Mouse (Mus musculus): ENCODE data around the gene Dhdds.
A peak's percentile ranks its signal among the peaks of the same experiment; 100 is the strongest.

The Dhdds gene

DNA sequence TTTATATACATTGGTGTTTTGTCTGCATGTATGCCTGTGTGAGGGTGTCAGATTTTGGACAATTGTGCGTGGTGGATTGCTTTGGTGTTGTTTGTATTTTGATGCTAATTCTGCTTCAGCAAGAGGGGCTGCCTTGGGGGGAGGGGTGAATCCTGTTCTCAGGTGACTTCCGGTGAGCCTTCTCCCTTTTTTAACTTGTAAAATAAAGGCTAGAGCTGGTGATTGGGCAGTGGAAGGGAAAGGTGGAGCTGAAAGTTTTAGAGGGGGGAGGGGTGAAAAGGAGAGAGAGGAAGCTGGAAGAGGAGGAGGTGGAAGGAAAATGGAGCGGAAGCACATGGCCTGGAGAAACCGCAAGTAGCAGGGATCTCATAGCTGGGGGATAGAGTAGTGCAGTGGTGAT lies 44.4 kb downstream of the Dhdds start:
- no peak for DNase-seq (ENCODE audit: low read depth)

DNA sequence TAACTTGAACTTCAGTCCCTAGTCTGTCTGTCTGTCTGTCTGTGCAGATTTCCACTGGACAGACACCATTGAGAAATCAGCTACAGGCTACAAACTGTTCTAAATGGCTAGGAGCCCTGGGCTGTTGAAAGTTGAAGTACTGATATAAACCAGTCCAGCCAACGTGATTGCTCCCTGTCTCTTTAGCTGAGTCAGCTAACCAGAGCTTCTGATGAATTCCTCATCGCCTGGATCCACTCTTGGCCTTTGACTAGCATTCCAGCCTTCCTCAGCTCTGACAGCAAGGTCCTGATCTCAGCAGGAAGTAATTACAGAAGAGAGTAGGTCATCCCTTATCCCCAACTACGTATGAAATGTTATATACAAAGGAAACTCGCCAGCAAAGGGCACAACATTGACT lies 54.0 kb downstream of the Dhdds start:
- no peak for DNase-seq (ENCODE audit: low read depth)

DNA sequence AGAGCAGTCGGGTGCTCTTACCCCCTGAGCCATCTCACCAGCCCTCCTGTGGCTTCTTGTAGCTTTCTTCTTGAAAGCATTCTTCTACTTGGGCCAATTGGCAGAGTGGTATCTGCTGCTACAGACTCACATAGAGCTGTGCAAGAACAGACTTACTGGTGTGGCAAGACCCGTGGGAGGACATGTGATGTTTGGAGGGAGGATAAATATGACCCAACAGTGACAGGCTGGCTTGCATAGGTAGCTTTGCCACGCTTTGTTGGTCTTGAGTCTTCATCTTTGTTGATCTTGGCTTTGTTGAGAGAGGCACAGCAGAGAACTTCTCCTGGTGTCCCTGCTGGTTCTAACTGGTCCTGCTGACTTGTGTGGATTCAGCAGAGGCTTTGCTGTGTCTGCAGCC lies 56.9 kb downstream of the Dhdds start:
- DNase-seq (ENCODE audit: low read depth), result no peak

DNA sequence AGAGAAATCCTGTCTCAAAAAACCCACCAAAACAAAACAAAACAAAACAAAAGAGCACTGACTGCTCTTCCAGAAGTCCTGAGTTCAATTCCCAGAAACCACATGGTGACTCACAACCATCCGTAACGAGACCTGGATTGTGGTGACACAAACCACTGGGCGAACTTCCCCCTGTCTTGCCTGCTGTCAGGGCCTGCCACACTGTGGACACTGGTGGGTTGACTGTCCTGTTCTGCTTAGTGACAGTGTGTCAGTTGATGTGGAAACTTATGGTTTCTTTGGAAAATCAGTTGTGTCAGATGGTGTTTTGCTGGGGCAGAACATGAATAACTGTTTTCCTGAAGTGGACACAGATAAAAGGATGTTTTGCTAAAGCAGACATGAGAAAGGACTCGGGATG lies 58.0 kb downstream of the Dhdds start:
- DNase-seq (ENCODE audit: low read depth), result no peak

DNA sequence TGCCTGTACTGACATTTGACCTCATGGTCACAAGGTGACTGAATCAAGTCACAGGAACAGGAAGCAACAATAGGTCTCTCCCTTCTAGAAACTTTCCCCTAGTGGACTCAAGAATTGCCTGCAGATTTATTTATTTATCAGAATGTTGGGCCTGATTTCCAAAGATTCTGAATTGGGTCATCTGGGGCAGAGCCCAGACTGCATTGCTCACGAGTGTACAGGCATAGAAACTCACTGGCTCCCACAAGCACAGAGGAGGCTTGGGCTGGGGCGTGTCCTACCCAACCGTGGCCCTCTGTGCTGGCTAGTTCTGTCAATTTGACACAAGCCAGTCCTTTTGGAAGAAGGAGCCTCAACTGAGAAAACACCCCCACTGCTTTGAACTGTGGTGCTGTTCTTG lies 59.1 kb downstream of the Dhdds start:
- no peak for DNase-seq (ENCODE audit: low read depth)

DNA sequence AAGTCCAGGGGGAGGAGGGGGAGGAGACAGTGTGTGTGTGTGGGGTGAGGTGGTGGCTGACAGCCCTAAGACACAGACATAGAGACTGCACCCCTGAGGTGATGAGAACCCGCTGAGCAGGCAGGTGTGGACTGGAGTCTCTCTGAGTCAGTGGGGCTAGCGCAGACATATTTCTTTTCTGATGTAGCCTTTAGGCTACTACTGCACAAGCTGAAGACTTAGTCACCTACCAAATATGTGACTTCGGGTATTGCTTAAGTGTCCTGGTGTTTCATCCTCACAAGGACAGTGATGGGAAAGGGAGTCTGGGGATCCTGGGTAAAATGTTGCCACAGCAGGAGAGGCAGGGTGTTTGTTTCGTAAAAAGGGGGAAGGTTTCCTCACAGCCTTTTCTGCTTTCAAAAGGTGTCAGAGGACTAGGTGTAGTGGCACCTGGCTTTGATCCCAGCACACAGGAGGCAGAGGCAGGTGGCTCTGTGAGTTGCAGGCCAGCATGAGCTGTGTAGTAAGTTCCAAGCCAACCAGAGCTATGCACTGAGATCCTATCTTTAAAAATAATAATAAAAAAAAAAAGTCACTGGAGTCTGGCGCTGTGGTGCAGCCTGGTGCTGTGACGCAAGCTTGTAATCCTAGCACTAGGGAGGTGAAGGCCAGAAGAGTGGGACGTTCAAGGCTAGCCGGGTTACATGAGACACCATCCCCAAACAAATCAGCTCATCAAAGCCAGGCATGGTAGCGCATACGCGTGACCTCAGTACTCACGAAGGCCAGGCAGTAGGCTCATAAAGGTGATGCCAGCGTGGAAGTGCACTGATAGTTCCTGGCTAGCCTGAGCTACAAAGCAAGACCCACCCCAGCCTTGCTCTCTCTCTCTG lies 60.1 kb downstream of the Dhdds start:
- DNase-seq (ENCODE audit: low read depth), result no peak

DNA sequence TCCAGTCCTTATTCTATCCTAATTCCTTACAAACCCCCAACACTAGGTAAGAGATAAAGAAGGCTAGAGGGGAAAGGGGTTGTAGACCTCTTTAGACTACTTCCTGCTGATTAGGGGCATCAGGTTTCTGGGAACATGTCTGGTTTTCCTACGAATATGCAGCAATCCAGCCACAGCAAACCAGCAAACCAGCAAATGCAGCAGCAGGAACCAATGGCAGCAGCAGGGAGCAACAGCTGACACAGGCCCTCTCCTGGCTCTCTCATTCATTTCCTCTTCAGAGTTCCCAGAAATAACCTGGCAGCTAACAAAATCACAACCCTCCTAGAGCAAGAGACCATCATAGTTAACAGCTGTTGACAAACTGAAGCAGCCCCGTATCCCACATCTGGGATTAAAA lies 62.6 kb downstream of the Dhdds start:
- no peak for DNase-seq (ENCODE audit: low read depth)

DNA sequence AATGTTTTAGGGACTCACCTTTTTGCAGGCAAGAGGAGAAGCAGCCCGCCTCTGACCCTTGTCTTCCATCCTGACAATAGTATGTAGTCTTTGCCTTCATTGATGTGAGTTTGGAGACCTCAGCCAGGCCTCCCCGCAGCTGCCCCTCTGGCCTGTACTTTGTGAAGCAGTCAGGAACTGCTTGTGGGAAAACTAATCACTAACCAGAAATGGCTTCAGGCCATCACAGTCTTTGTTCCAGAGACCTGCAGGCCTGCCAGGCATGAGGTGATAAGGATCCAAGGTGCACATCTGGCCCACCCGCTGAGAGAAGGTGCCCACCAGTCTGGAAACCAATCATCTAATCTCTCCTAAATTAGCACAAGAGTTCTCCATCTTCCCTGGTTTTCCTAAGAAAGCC lies 68.9 kb downstream of the Dhdds start:
- DNase-seq (ENCODE audit: low read depth), result no peak

DNA sequence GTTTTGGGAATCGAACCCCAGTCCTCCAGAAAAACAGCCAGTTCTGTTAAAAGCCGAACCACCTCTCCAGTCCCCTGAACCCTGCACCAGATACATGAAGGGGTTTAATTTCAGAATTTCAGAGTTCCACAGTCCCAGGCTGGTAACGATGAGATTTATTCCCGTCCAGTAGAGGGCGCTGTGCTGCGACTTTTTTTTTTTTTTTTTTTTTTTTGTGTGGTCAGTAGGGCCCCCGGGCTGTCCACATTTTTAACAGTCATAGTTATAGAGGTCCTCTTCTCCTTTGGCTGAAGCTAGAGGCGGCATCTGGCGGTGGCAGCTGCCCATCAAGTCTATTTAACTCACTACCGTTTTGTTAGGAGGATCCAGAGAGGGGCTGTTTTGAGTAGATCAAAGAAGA lies 69.4 kb downstream of the Dhdds start:
- DNase-seq (ENCODE audit: low read depth), result peak; percentile 56

DNA sequence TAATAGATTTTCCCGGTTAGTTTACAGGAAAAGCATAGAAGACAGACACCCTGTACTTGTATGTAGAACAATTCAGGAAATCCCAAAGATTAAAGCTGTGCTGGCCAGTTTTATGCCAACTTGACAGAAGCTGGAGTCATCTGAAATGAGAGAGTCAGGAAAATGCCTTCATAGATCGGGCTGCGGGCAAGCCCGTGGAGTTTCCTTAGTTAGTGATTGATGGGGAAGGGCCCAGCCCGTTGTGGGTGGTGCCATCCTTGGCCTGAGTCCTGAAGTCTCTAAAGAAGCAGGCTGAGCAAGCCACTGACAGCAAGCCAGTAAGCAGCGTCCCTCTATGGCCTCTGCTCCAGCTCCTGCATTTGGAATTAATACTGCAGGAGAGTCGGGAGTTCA lies 71.4 kb downstream of the Dhdds start:
- DNase-seq (ENCODE audit: low read depth), result no peak

DNA sequence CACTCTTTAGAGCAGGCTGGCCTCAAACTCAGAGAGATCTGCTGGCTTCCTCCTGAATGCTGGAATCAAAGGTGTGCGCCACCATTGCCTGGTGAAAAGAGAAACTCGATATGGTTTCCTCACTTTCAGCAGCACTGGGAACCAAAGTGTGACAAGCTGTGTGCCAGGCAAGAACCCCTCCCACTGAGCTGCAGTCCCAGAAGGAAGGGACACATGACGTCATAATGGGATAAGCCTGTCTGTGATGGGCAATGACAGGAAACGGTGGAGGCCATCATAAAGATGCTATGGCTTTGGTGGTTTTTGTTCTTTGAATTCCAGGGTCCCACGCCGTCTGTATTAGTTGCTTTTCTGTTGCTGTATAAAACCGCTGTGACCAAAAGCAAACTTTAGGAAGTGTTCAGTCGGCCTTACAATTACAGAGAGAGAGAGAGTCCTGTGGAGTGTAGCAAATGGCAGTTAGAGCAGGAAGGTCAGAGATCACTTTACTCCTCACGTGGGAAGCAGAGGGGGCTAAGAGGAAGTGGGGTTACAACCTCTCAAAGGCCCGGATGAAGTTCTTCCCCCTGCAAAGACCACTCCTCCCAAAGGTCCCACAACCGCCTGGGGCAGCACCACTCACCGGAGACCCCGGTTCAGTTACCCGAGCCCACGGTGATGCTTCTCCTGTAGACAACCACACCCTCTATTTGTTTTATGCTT lies 72.0 kb downstream of the Dhdds start:
- peak; percentile 27 for DNase-seq (ENCODE audit: low read depth)

DNA sequence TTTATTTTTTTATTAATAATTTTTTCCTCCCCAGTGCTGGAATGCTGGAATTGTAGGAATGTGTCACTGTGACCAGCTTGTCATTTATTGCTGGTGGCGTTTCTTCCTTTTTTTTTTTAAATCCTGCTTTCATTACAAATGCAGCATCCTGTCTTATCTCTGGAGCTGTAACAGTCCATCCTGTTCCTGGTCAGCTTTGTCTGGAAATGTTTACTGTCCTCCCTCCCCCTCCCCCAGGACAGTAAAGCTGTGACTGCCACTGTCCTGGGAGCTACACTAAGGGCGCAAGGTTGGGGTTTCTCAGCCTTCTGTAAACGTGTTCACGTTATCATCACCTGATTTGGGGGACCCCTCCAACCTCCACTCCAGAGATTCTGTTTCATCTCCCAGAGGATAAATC lies 75.5 kb downstream of the Dhdds start:
- no peak for DNase-seq (ENCODE audit: low read depth)

DNA sequence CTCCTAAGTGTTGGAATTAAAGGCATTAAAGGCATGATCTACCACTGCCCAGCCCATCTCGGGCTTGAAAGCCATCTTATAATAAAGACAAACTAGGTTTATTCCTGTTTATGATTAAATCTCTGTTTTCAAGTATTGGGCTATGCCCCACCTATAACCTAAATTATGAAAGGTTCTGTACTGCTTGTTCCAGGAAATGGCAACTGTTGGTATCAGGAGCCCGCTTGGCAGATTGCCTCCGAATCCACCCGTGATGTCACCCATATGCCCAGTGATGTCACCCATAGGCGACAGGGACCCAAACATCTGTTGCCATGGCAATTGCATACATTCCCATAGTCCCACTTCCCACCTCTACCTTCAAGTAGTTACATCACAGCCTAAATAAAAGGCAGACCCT lies 77.0 kb downstream of the Dhdds start:
- DNase-seq (ENCODE audit: low read depth), result no peak

Measured in naive thymus-derived CD4-positive, alpha-beta T cell, adult 2 months (primary cell).